Mouse (Mus musculus) bone marrow macrophage, adult 2 months (primary cell): Measurements from ENCODE around the gene Usp32.

Experiments
- CTCF ChIP-seq: IDR thresholded peaks from 2 replicates; pipeline ENCODE4 v1.5.1; 2012; ENCODE audit warnings: low read depth, mild to moderate bottlenecking, low read length, moderate library complexity
- POLR2A ChIP-seq: IDR thresholded peaks from 2 replicates; pipeline ENCODE4 v1.6.1; 2012; ENCODE audit warnings: mild to moderate bottlenecking, low read depth, low read length, borderline replicate concordance

GRCm38 (mm10) chr11:84974582-84974981, 165.4 kb downstream of the Usp32 start:
- TF ChIP-seq CTCF (no peak), POLR2A (no peak)
